Mouse (Mus musculus): ENCODE measurements around the gene Smg6. TPM values are rescaled to one million over a fixed set of nuclear protein-coding genes. Genes with fewer than 3 reads are reported as not detected.

Smg6 gene
- polyA plus RNA-seq, 1 experiment from 2014 or later, result 18.3 TPM

DNA sequence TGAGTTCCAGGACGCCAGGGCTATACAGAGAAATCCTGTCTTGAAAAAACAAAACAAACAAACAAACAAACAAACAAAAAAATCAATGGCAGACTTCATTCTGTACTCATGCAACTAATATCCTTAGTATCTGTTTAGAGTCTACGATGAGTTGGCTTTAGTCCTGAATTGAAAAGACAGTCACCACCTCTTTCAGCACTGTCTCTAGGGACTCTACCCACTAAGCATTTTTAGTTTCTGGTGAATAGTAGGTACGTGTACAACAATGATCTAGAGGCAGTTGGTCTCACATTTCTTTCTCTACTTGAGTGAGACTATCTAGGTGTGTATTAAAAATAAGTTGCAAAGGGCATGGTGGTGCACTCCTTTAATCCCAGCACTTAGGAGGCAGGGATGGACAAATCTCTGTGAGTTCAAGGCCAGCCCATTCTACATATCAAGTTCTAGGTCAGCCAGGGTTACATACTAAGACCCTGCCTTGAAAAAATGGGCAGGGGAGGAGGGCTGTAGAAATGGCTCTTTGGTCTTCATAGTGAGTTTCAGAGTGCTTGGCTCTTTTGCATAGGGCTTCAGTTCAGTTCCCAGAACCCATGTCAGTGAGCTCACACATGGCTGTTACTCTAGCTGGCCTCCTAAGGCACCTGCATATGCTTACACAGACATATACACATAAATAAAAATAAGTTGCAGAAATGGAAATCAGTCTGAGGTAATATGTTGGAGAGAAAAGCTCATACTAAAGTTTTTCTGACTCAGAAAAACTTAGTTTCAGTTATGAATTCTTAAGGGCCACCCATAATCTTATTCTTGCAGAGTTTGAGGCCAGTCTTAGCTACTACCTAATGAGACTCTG lies 51.4 kb downstream of the Smg6 start:
- no peak overlapping the region for H3K9ac ChIP-seq

GRCm38 (mm10) chr11:74981464-74981863 lies 55.8 kb downstream of the Smg6 start:
- Histone ChIP-seq H3K9me3 (replicated peaks) (no peaks in the 10 kb centered on the region), H3K36me3 (ENCODE audit: poor library complexity, severe bottlenecking) (peaks cover 15% of the 10 kb centered on the region), H3K27ac (no peak overlapping the region), H3K4me3 (no peak overlapping the region), H3K27me3 (no peaks in the 10 kb centered on the region), H3K4me2 (no peak overlapping the region), H3K9ac (no peak overlapping the region), H3K4me1 (no peaks in the 10 kb centered on the region)
- ATAC-seq, result no peak
- WGBS, result 48% methylated on average over 2 of the region's 2 CpGs

More for the DNA sequence above, 51.4 kb downstream of the Smg6 start:
- Histone ChIP-seq H3K9me3 (replicated peaks) (no peaks in the 10 kb centered on the region), H3K27me3 (no peaks in the 10 kb centered on the region), H3K4me1 (no peaks in the 10 kb centered on the region), H3K4me2 (no peak overlapping the region), H3K27ac (no peak overlapping the region), H3K36me3 (ENCODE audit: poor library complexity, severe bottlenecking) (peaks cover 4% of the 10 kb centered on the region), H3K4me3 (no peak overlapping the region)
- no peak for ATAC-seq
- WGBS, result 85% methylated on average over 3 of the region's 3 CpGs

DNA sequence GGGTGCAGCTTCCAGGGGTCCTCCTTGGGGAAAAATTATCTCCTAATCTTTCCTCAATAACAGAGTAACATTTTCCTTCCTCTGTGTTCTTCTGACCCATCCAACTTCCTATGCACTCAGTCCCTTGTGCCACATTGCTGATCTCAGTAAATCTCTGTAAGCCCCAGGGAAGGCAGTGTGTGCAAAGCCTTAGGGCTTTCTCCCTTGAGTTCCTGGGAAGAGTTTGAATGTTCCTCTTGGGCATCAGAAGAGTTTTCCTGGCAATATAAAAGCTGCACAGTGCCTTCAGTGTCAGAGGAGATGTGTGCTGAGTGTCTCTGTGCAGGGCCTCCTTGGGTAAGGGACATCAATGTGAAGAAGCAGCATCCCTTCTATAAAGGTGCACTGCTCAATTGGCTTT lies 56.6 kb downstream of the Smg6 start:
- no peaks in the 10 kb centered on the region for H3K27me3 ChIP-seq
- no peaks in the 10 kb centered on the region for H3K9me3 ChIP-seq (replicated peaks)
- no peaks in the 10 kb centered on the region for H3K4me1 ChIP-seq
- peaks cover 15% of the 10 kb centered on the region for H3K36me3 ChIP-seq (ENCODE audit: poor library complexity, severe bottlenecking)
- H3K27ac ChIP-seq, result no peak overlapping the region
- no peak overlapping the region for H3K9ac ChIP-seq
- H3K4me3 ChIP-seq, result no peak overlapping the region
- no peak overlapping the region for H3K4me2 ChIP-seq
- no peak for ATAC-seq

- H3K27me3 ChIP-seq, result no peaks in the 10 kb centered on the region
- no peak overlapping the region for H3K4me2 ChIP-seq
- H3K27ac ChIP-seq, result no peak overlapping the region
- no peaks in the 10 kb centered on the region for H3K9me3 ChIP-seq (replicated peaks)
- no peak overlapping the region for H3K9ac ChIP-seq
- ATAC-seq, result no peak
- 50% methylated on average over 5 of the region's 5 CpGs for WGBS
- no peaks in the 10 kb centered on the region for H3K4me1 ChIP-seq
- peaks cover 41% of the 10 kb centered on the region for H3K36me3 ChIP-seq (ENCODE audit: poor library complexity, severe bottlenecking)
- no peak overlapping the region for H3K4me3 ChIP-seq
Measured at GRCm38 (mm10) chr11:74988162-74988561, 62.5 kb downstream of the Smg6 start.

DNA sequence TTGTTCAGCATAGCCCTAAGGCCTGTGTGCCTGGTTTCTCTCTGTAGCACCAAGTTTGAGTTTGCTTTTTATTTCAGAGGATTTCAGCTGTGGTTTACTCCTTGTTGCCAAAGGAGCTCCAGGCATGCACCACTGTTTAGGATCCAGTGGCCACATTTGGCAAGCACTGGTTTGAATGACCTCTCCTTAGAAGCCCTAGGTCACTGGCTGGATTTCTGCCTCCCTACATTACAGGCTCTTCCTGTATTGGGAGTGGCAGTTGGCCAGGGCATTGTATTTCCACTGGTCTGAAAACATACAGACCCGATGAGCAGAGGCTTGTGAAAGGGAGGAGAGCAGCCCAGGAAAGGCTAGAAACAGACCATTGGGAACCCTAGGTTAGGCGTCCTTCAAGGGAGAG lies 63.4 kb downstream of the Smg6 start:
- Histone ChIP-seq H3K27me3 (no peaks in the 10 kb centered on the region), H3K4me3 (no peak overlapping the region), H3K9ac (no peak overlapping the region), H3K9me3 (replicated peaks) (no peaks in the 10 kb centered on the region), H3K27ac (no peak overlapping the region), H3K4me1 (no peaks in the 10 kb centered on the region), H3K4me2 (no peak overlapping the region), H3K36me3 (ENCODE audit: poor library complexity, severe bottlenecking) (peaks cover 42% of the 10 kb centered on the region)
- WGBS, result 79% methylated on average over 2 of the region's 2 CpGs
- ATAC-seq, result no peak

- no peak overlapping the region for H3K4me3 ChIP-seq
- H3K4me2 ChIP-seq, result no peak overlapping the region
- H3K9ac ChIP-seq, result no peak overlapping the region
- no peak overlapping the region for H3K27ac ChIP-seq
- H3K36me3 ChIP-seq (ENCODE audit: poor library complexity, severe bottlenecking), result peaks cover 42% of the 10 kb centered on the region
- H3K27me3 ChIP-seq, result no peaks in the 10 kb centered on the region
- ATAC-seq, result no peak
- H3K4me1 ChIP-seq, result no peaks in the 10 kb centered on the region
- no peaks in the 10 kb centered on the region for H3K9me3 ChIP-seq (replicated peaks)
- 89% methylated on average over 5 of the region's 5 CpGs for WGBS
Measured at GRCm38 (mm10) chr11:74990501-74990900, 64.9 kb downstream of the Smg6 start.

DNA sequence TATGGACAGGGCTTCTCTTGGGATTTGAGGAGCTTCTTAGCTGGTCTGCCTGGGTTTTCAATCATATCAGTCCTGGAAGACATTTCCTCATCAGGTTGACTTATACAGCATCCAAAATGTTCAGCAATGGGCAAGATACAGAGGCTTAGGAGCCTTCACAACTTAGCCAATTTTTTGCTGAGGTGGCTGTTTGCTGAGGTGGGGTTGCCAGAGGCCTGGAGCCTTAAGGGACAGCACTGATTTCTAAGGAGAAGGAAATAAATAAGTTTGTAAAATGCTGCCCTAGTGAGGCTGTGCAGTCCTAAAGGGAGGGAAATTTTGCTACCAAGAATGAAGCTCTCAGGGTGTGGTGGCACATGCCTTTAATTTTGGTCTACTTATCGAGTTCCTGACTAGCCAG lies 65.7 kb downstream of the Smg6 start:
- no peak for ATAC-seq
- 96% methylated on average over 1 of the region's 1 CpGs for WGBS
- no peaks in the 10 kb centered on the region for H3K4me1 ChIP-seq

GRCm38 (mm10) chr11:74992427-74992987 lies 66.9 kb downstream of the Smg6 start:
- ATAC-seq, result no peak
- H3K36me3 ChIP-seq (ENCODE audit: poor library complexity, severe bottlenecking), result peaks cover 48% of the 10 kb centered on the region

More for the DNA sequence above, 65.7 kb downstream of the Smg6 start:
- Histone ChIP-seq H3K4me2 (no peak overlapping the region), H3K9ac (no peak overlapping the region), H3K36me3 (ENCODE audit: poor library complexity, severe bottlenecking) (peaks cover 44% of the 10 kb centered on the region), H3K9me3 (replicated peaks) (no peaks in the 10 kb centered on the region), H3K27me3 (no peaks in the 10 kb centered on the region), H3K4me3 (no peak overlapping the region), H3K27ac (no peak overlapping the region)

DNA sequence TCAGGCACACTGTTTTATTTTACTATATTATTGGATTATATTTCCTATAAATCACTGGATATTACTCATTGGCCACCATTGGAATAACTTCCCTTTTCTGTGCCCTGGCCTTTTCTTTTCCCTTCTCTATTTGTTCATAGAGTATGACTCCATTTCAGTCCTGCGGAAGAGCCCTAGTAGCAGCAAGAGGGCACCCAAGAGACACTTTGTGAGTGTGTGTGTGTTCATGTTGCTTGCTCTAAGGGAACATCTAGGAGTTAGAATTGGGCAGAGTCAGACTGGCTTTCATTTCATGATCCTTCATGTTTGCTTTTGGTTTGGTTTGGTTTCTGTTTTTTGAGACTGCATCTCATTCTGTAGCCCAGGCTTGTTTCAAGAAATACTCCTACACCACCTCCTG lies 68.5 kb downstream of the Smg6 start:
- peaks cover 49% of the 10 kb centered on the region for H3K36me3 ChIP-seq (ENCODE audit: poor library complexity, severe bottlenecking)
- H3K27ac ChIP-seq, result no peak overlapping the region
- H3K9me3 ChIP-seq (replicated peaks), result no peaks in the 10 kb centered on the region
- no peak overlapping the region for H3K9ac ChIP-seq
- no peak for ATAC-seq
- no peaks in the 10 kb centered on the region for H3K27me3 ChIP-seq
- no peak overlapping the region for H3K4me3 ChIP-seq
- H3K4me2 ChIP-seq, result no peak overlapping the region
- no peaks in the 10 kb centered on the region for H3K4me1 ChIP-seq
- 83% methylated on average over 1 of the region's 1 CpGs for WGBS

More at GRCm38 (mm10) chr11:74992427-74992987, 66.9 kb downstream of the Smg6 start:
- Histone ChIP-seq H3K9ac (no peak overlapping the region), H3K4me3 (no peak overlapping the region), H3K27ac (no peak overlapping the region), H3K4me1 (no peaks in the 10 kb centered on the region), H3K9me3 (replicated peaks) (no peaks in the 10 kb centered on the region), H3K4me2 (no peak overlapping the region), H3K27me3 (no peaks in the 10 kb centered on the region)
- 90% methylated on average over 9 of the region's 9 CpGs for WGBS

DNA sequence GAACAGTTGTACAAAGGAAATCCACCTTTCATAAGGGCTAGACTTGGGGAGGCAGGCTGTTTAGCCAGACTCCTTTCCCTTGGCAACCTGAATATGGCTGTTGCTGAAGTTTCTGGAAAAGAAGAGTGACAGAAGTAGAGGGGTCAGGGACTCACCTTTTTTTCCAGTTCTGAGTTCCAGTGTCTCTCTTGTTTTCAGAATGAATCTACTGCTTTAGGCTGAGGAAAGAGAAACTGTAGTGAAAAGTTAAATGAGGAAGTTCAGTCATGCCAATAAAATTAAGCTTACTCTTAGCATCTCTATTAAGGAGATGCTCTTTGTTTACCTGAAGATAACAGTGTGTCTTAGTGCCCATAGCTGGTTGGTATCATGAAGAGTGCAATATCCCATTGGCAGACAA lies 69.2 kb downstream of the Smg6 start:
- no peaks in the 10 kb centered on the region for H3K9me3 ChIP-seq (replicated peaks)
- H3K4me2 ChIP-seq, result no peak overlapping the region
- H3K27ac ChIP-seq, result no peak overlapping the region
- no peaks in the 10 kb centered on the region for H3K27me3 ChIP-seq
- no peak overlapping the region for H3K4me3 ChIP-seq
- ATAC-seq, result no peak
- H3K9ac ChIP-seq, result no peak overlapping the region
- H3K4me1 ChIP-seq, result no peaks in the 10 kb centered on the region
- H3K36me3 ChIP-seq (ENCODE audit: poor library complexity, severe bottlenecking), result peaks cover 47% of the 10 kb centered on the region

DNA sequence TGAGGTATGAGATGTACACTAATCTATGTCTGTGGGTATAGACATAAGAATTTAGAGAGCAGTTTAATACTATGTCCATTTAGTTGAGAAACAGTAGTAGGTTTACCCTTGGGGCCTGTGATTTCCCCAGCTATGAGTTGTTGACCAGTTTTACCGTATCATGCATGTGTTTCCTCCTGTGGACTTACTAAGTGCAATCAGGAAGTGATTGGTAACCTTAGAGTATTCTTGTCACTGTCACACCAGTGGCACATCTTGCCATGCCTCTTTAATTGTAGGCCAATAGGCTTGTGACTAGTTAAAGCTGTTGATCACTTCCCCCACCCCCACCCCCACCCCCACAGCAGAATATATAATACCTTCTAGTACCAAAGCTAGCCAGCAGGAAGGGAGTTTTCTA lies 70.9 kb downstream of the Smg6 start:
- H3K9ac ChIP-seq, result no peak overlapping the region
- no peaks in the 10 kb centered on the region for H3K27me3 ChIP-seq
- no peaks in the 10 kb centered on the region for H3K4me1 ChIP-seq
- H3K4me3 ChIP-seq, result no peak overlapping the region
- H3K9me3 ChIP-seq (replicated peaks), result no peaks in the 10 kb centered on the region
- 100% methylated on average over 1 of the region's 1 CpGs for WGBS
- H3K4me2 ChIP-seq, result no peak overlapping the region
- no peak for ATAC-seq
- H3K36me3 ChIP-seq (ENCODE audit: poor library complexity, severe bottlenecking), result peaks cover 31% of the 10 kb centered on the region
- H3K27ac ChIP-seq, result no peak overlapping the region

GRCm38 (mm10) chr11:75000869-75001653 lies 75.4 kb downstream of the Smg6 start:
- no peak overlapping the region for H3K27ac ChIP-seq
- ATAC-seq, result no peak
- no peak overlapping the region for H3K4me2 ChIP-seq
- H3K27me3 ChIP-seq, result no peaks in the 10 kb centered on the region
- H3K9ac ChIP-seq, result no peak overlapping the region
- no peak overlapping the region for H3K4me3 ChIP-seq
- WGBS, result 82% methylated on average over 10 of the region's 10 CpGs
- H3K4me1 ChIP-seq, result no peaks in the 10 kb centered on the region
- H3K36me3 ChIP-seq (ENCODE audit: poor library complexity, severe bottlenecking), result peaks cover 10% of the 10 kb centered on the region; the same call in 1 of the 2 replicates
- no peaks in the 10 kb centered on the region for H3K9me3 ChIP-seq (replicated peaks)

Measured in forebrain, embryonic 13.5 days (tissue).